Mouse (Mus musculus) urinary bladder, postnatal 4 days (tissue): ENCODE data around the gene Zfp109.
A peak's percentile ranks its signal among the peaks of the same experiment; 100 is the strongest.
"Not testable (repeated sequence)": the region's sequence is repeated elsewhere in the genome, so short reads cannot be mapped to it uniquely, and the experiment has no call there.

ENCODE experiments used
- DNase-seq, 2 experiments: peaks; one replicate each; pipeline ENCODE4 v3.0.0; 2021 to 2022; ENCODE audit warnings: low spot score in 2 of 2

Gene Zfp109

GRCm38 (mm10) chr7:24237040-24237791, at the start of gene Zfp109:
Gene Zfp109 (minus strand): TSS chr7:24237560.
- DNase-seq = peak; percentile 42 to 63

GRCm38 (mm10) chr7:24286916-24287315, 49.6 kb upstream of the Zfp109 start:
- DNase-seq = peak in 1 of 2 experiments; percentile 20

- DNase-seq = peak in 1 of 2 experiments; percentile 25
Measured at GRCm38 (mm10) chr7:24286090-24286489, 48.7 kb upstream of the Zfp109 start.

- no peak for DNase-seq
Measured at GRCm38 (mm10) chr7:24280858-24281145, 43.4 kb upstream of the Zfp109 start.

GRCm38 (mm10) chr7:24280031-24280857, 42.9 kb upstream of the Zfp109 start:
- no peak for DNase-seq

- DNase-seq = not testable (repeated sequence)
Measured at GRCm38 (mm10) chr7:24278771-24279170, 41.4 kb upstream of the Zfp109 start.

- DNase-seq = no peak
Measured at GRCm38 (mm10) chr7:24274456-24274855, 37.1 kb upstream of the Zfp109 start.

GRCm38 (mm10) chr7:24271191-24271590, 33.8 kb upstream of the Zfp109 start:
- DNase-seq = no peak

- DNase-seq = peak; percentile 66 to 68
Measured at GRCm38 (mm10) chr7:24270288-24270672, 32.9 kb upstream of the Zfp109 start, which contains the start of gene Zfp93. Gene Zfp93 (plus strand): TSS chr7:24270420.

GRCm38 (mm10) chr7:24269667-24270287, 32.4 kb upstream of the Zfp109 start:
- DNase-seq = no peak

GRCm38 (mm10) chr7:24269256-24269655, 31.9 kb upstream of the Zfp109 start:
- DNase-seq = no peak

GRCm38 (mm10) chr7:24268176-24269155, 31.1 kb upstream of the Zfp109 start:
- DNase-seq = no peak

GRCm38 (mm10) chr7:24260000-24260312, 22.6 kb upstream of the Zfp109 start:
- DNase-seq = no peak

- peak in 1 of 2 experiments; percentile 22 for DNase-seq
Measured at GRCm38 (mm10) chr7:24259306-24259999, 22.1 kb upstream of the Zfp109 start.

- peak; percentile 70 to 75 for DNase-seq
Measured at GRCm38 (mm10) chr7:24254633-24255474, 17.5 kb upstream of the Zfp109 start, which contains the start of gene Zfp108. Gene Zfp108 (plus strand): TSS chr7:24254794.

- no peak for DNase-seq
Measured at GRCm38 (mm10) chr7:24253779-24254615, 16.6 kb upstream of the Zfp109 start.

- no peak for DNase-seq
Measured at GRCm38 (mm10) chr7:24211343-24211742, 26.0 kb downstream of the Zfp109 start, which contains the start of gene Zfp111. Gene Zfp111 (minus strand): TSS chr7:24211443.

- no peak for DNase-seq
Measured at GRCm38 (mm10) chr7:24210296-24210695, 27.1 kb downstream of the Zfp109 start.
